ENCODE assay signal across 7 mouse cellular contexts in the genomic region with DNA sequence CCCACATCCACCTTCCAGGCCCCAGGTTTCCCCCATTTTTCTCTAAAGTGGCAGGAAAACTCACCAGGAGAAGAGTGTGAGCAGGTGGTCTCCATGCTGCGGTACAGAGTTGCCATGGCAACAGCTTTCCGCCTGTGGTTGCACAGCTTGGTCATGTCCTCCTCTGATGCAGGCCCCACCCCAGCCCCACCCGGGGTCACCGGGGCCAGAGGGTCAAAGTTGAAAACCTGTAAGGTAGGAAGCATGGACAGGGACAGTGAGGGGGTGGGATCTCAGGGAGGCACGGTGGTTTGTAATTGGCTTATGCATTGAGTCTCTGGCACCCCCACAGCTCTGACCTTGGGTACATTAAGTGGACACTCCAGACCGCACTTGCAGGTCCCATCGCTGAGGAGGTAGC. TPM values are rescaled to one million over a fixed set of nuclear protein-coding genes. Genes with fewer than 3 reads are reported as not detected.
DNase-seq lines count a peak whose midpoint lies in the region; ATAC-seq lines count a peak whose summit lies in the region.

No protein-coding gene starts in this region.

- peak overlapping the region; percentile 97 for H3K4me3 ChIP-seq in megakaryocyte, embryonic 14.5 days (replicated peaks)
- peak overlapping the region; percentile 79 for H3K4me3 ChIP-seq in forebrain, embryonic 10.5 days
- H3K4me3 ChIP-seq in limb, embryonic 12.5 days (replicated peaks): peak overlapping the region; percentile 71; the same call in 1 of the 2 replicates
- H3K4me3 ChIP-seq in neural tube, embryonic 15.5 days (replicated peaks): peak overlapping the region; percentile 65

- peak overlapping the region; percentile 92 for H3K4me2 ChIP-seq in limb, embryonic 12.5 days
- H3K4me2 ChIP-seq in neural tube, embryonic 15.5 days: peak overlapping the region; percentile 83

- peaks cover 55% of the 10 kb centered on the region for H3K4me1 ChIP-seq in megakaryocyte, embryonic 14.5 days
- peaks cover 65% of the 10 kb centered on the region for H3K4me1 ChIP-seq in forebrain, embryonic 10.5 days
- peaks cover 47% of the 10 kb centered on the region for H3K4me1 ChIP-seq in limb, embryonic 12.5 days (replicated peaks)
- H3K4me1 ChIP-seq in neural tube, embryonic 15.5 days: peaks cover 56% of the 10 kb centered on the region

- no peaks in the 10 kb centered on the region for H3K27me3 ChIP-seq in megakaryocyte, embryonic 14.5 days (replicated peaks)
- no peaks in the 10 kb centered on the region for H3K27me3 ChIP-seq in forebrain, embryonic 10.5 days (ENCODE audit: poor library complexity, severe bottlenecking)
- H3K27me3 ChIP-seq in limb, embryonic 12.5 days: no peaks in the 10 kb centered on the region
- H3K27me3 ChIP-seq in neural tube, embryonic 15.5 days (replicated peaks): no peaks in the 10 kb centered on the region

- H3K9me3 ChIP-seq in megakaryocyte, embryonic 14.5 days: no peaks in the 10 kb centered on the region
- no peaks in the 10 kb centered on the region for H3K9me3 ChIP-seq in forebrain, embryonic 10.5 days
- H3K9me3 ChIP-seq in limb, embryonic 12.5 days: no peaks in the 10 kb centered on the region
- H3K9me3 ChIP-seq in neural tube, embryonic 15.5 days (replicated peaks): no peaks in the 10 kb centered on the region

- DNase-seq in forebrain, embryonic 10.5 days (ENCODE audit: extremely low spot score, low spot score): no peak
- DNase-seq in adrenal gland, postnatal 25 days: no peak
- no peak for DNase-seq in lung, postnatal 36 days

- ATAC-seq in megakaryocyte, adult 5-6 weeks (ENCODE audit: poor library complexity, severe bottlenecking): no peak
- no peak for ATAC-seq in limb, embryonic 12.5 days (ENCODE audit: insufficient number of reproducible peaks, insufficient read depth, low FRiP score, low TSS enrichment, low read depth)
- no peak for ATAC-seq in neural tube, embryonic 15.5 days (ENCODE audit: low FRiP score)

- H3K36me3 ChIP-seq in megakaryocyte, embryonic 14.5 days (replicated peaks; ENCODE audit: low read length): peaks cover 67% of the 10 kb centered on the region
- H3K36me3 ChIP-seq in forebrain, embryonic 10.5 days (replicated peaks): peaks cover 60% of the 10 kb centered on the region
- peaks cover 58% of the 10 kb centered on the region for H3K36me3 ChIP-seq in limb, embryonic 12.5 days
- peaks cover 43% of the 10 kb centered on the region for H3K36me3 ChIP-seq in neural tube, embryonic 15.5 days

- peak overlapping the region; percentile 97 for H3K27ac ChIP-seq in forebrain, embryonic 10.5 days
- H3K27ac ChIP-seq in limb, embryonic 12.5 days: no peak overlapping the region
- no peak overlapping the region for H3K27ac ChIP-seq in neural tube, embryonic 15.5 days (replicated peaks)

- 66% methylated on average over 7 of the region's 7 CpGs for WGBS in forebrain, embryonic 10.5 days
- 64% methylated on average over 7 of the region's 7 CpGs for WGBS in limb, embryonic 12.5 days
- WGBS in neural tube, embryonic 15.5 days: 49% methylated on average over 7 of the region's 7 CpGs

- 0 out of 2 replicates have a peak overlapping the region, but pooled peaks have one; percentile 1 for H3K9ac ChIP-seq in limb, embryonic 12.5 days (replicated peaks)
- no peak overlapping the region for H3K9ac ChIP-seq in neural tube, embryonic 15.5 days (replicated peaks)

RNA-seq across cellular contexts. Expression of a gene that starts 2.1 kb away (rescaled TPM):
- 245 and 640 TPM in 2 replicates for polyA plus RNA-seq in megakaryocyte, embryonic 14.5 days (2012; ENCODE audit: insufficient read depth, low replicate concordance)
- total RNA-seq in megakaryocyte, adult 5-6 weeks (2015): 40.4 and 48.4 TPM in 2 replicates
- total RNA-seq in megakaryocyte, adult 5-6 weeks (2017): 5.6 and 8.9 TPM in 2 replicates
- 9.1 and 11.4 TPM in 2 replicates for polyA plus RNA-seq in forebrain, embryonic 10.5 days (2016; fragmentation: Nextera tagmentation; extraction: Ambion mirVana)
- 17.2 and 19.8 TPM in 2 replicates for polyA plus RNA-seq in limb, embryonic 12.5 days (2016; fragmentation: Nextera tagmentation; extraction: Ambion mirVana)
- 16.4 and 18.3 TPM in 2 replicates for polyA plus RNA-seq in neural tube, embryonic 15.5 days (2015; fragmentation: Nextera tagmentation; extraction: Ambion mirVana)
- total RNA-seq in adrenal gland, postnatal 25 days (2021): 73.2 and 73.3 TPM in 2 replicates

RNA-seq across cellular contexts. Expression of a gene that starts 20.6 kb away (rescaled TPM):
- polyA plus RNA-seq in megakaryocyte, embryonic 14.5 days (2012; ENCODE audit: insufficient read depth, low replicate concordance): 176 and 219 TPM in 2 replicates
- 78.9 and 82.6 TPM in 2 replicates for total RNA-seq in megakaryocyte, adult 5-6 weeks (2015)
- total RNA-seq in megakaryocyte, adult 5-6 weeks (2017): 90.1 and 96.4 TPM in 2 replicates
- 192 and 206 TPM in 2 replicates for polyA plus RNA-seq in forebrain, embryonic 10.5 days (2016; fragmentation: Nextera tagmentation; extraction: Ambion mirVana)
- polyA plus RNA-seq in limb, embryonic 12.5 days (2016; fragmentation: Nextera tagmentation; extraction: Ambion mirVana): 174 and 183 TPM in 2 replicates
- 304 and 335 TPM in 2 replicates for polyA plus RNA-seq in neural tube, embryonic 15.5 days (2015; fragmentation: Nextera tagmentation; extraction: Ambion mirVana)
- 159 and 197 TPM in 2 replicates for total RNA-seq in adrenal gland, postnatal 25 days (2021)

RNA-seq across cellular contexts. Expression of a gene that starts 23.6 kb away (rescaled TPM):
- polyA plus RNA-seq in megakaryocyte, embryonic 14.5 days (2012; ENCODE audit: insufficient read depth, low replicate concordance): 6.6 and 11.4 TPM in 2 replicates
- total RNA-seq in megakaryocyte, adult 5-6 weeks (2015): 0.85 and 0.93 TPM in 2 replicates
- total RNA-seq in megakaryocyte, adult 5-6 weeks (2017): 0.70 and 0.94 TPM in 2 replicates
- polyA plus RNA-seq in forebrain, embryonic 10.5 days (2016; fragmentation: Nextera tagmentation; extraction: Ambion mirVana): 6.6 and 7.9 TPM in 2 replicates
- 5.3 and 5.6 TPM in 2 replicates for polyA plus RNA-seq in limb, embryonic 12.5 days (2016; fragmentation: Nextera tagmentation; extraction: Ambion mirVana)
- 97.3 and 113 TPM in 2 replicates for polyA plus RNA-seq in neural tube, embryonic 15.5 days (2015; fragmentation: Nextera tagmentation; extraction: Ambion mirVana)
- total RNA-seq in adrenal gland, postnatal 25 days (2021): 8.6 and 13.1 TPM in 2 replicates

RNA-seq across cellular contexts. Expression of a gene that starts 24.9 kb away (rescaled TPM):
- 26.0 and 101 TPM in 2 replicates for polyA plus RNA-seq in megakaryocyte, embryonic 14.5 days (2012; ENCODE audit: insufficient read depth, low replicate concordance)
- 38.4 and 47.8 TPM in 2 replicates for total RNA-seq in megakaryocyte, adult 5-6 weeks (2015)
- total RNA-seq in megakaryocyte, adult 5-6 weeks (2017): 80.3 and 95.2 TPM in 2 replicates
- 191 and 202 TPM in 2 replicates for polyA plus RNA-seq in forebrain, embryonic 10.5 days (2016; fragmentation: Nextera tagmentation; extraction: Ambion mirVana)
- 144 and 145 TPM in 2 replicates for polyA plus RNA-seq in limb, embryonic 12.5 days (2016; fragmentation: Nextera tagmentation; extraction: Ambion mirVana)
- polyA plus RNA-seq in neural tube, embryonic 15.5 days (2015; fragmentation: Nextera tagmentation; extraction: Ambion mirVana): 108 and 115 TPM in 2 replicates
- 110 and 135 TPM in 2 replicates for total RNA-seq in adrenal gland, postnatal 25 days (2021)

RNA-seq across cellular contexts. Expression of a gene that starts 35.0 kb away (rescaled TPM):
- polyA plus RNA-seq in megakaryocyte, embryonic 14.5 days (2012; ENCODE audit: insufficient read depth, low replicate concordance): 6.1 and 10.4 TPM in 2 replicates
- 135 and 138 TPM in 2 replicates for total RNA-seq in megakaryocyte, adult 5-6 weeks (2015)
- total RNA-seq in megakaryocyte, adult 5-6 weeks (2017): 96.8 and 108 TPM in 2 replicates
- polyA plus RNA-seq in forebrain, embryonic 10.5 days (2016; fragmentation: Nextera tagmentation; extraction: Ambion mirVana): 1.5 and 1.7 TPM in 2 replicates
- 5.7 and 6.5 TPM in 2 replicates for polyA plus RNA-seq in limb, embryonic 12.5 days (2016; fragmentation: Nextera tagmentation; extraction: Ambion mirVana)
- polyA plus RNA-seq in neural tube, embryonic 15.5 days (2015; fragmentation: Nextera tagmentation; extraction: Ambion mirVana): 0.88 and 13.1 TPM in 2 replicates
- total RNA-seq in adrenal gland, postnatal 25 days (2021): 1.1 and 1.6 TPM in 2 replicates

Comparison
In these comparisons a context has a peak if more than half of its experiments do, and no peak if none do; other contexts are left out.
1. RNA of a gene that starts 2.1 kb away (polyA plus RNA-seq): 245 to 640 TPM in megakaryocyte, embryonic 14.5 days; 17.2 to 19.8 TPM in limb, embryonic 12.5 days, 16.4 to 18.3 TPM in neural tube, embryonic 15.5 days and 9.1 to 11.4 TPM in forebrain, embryonic 10.5 days; every median in the first group is over 10 times any median in the second.
2. Peak in every context shown above with its lines, with median percentiles within 50 percentile points of each other: H3K4me3 ChIP-seq.